Mouse (Mus musculus): Measurements from ENCODE around the gene Shc2.

GRCm38 (mm10) chr10:79631432-79631831, 6.3 kb downstream of the Shc2 start:
- TF ChIP-seq POLR2A (IDR thresholded peaks at IDR 0.05; ENCODE audit: borderline replicate concordance, extremely low read depth, low read depth, low read length) (no peak), CTCF (IDR thresholded peaks at IDR 0.05; ENCODE audit: insufficient read depth, low read length) (no peak)
